Mouse (Mus musculus) CH12.LX (cell line): Measurements from ENCODE around the gene Rtbdn.

ENCODE experiments used
- CTCF ChIP-seq, 2 experiments: IDR thresholded peaks in 1 of 2; conservative IDR thresholded peaks in 1 of 2; 2 replicates each; pipeline ENCODE4 v1.5.1; 2011 to 2012; ENCODE audit warnings: low read depth in 2 of 2, low read length in 2 of 2, improper control_type of control experiment in 1 of 2, inconsistent platforms in 1 of 2, mild to moderate bottlenecking in 1 of 2, moderate library complexity in 1 of 2
- EP300 ChIP-seq: IDR thresholded peaks from 2 replicates; pipeline ENCODE4 v1.6.1; 2011; ENCODE audit warnings: low read length, improper control_type of control experiment
- JUND ChIP-seq: conservative IDR thresholded peaks from 2 replicates; pipeline ENCODE4 v1.6.1; 2011; ENCODE audit warnings: low read depth, low read length, improper control_type of control experiment

DNA sequence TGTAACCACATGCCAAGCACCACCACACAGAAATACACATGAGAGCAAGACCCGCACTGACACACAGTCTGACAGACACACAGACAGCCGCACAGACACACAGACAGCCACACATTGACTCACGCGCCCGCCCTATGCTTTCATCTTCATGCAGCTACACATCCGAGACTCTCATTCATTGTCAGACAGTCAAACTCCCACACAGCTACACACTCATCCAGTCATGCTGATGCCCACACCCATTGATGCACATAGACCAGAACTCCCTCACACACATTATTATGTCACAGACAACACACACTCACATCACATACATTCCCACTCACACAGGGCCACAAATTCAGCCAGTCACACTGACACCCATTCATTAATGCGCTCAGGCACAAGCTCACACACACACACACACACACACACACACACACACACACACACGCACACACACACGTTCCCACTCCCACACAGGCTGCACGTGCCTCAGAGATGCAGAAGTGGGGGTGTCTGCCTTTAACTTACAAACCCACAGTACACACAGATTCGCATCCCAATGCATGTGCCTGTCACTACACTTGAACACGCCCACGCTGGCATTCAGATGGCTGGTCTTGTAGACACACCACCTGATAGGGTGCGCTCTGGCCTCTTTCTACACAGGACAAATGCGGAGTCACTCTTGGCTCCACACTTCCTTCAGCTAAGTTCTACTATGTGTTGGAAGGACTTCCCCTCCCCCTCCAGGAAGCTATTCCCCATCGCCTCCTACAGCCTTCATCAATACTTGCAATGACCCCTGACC is 12.8 kb upstream of the Rtbdn start:
- TF ChIP-seq JUND: no peak
- TF ChIP-seq EP300: no peak
- no peak for TF ChIP-seq CTCF (conservative IDR thresholded peaks at IDR 0.05 in 1 of 2, IDR thresholded peaks at IDR 0.05 in 1 of 2; ENCODE audit: low read depth in 2 of 2, low read length in 2 of 2)
